Mouse (Mus musculus) intestine, postnatal 0 days (tissue): ENCODE measurements around the gene Brd3. TPM values are rescaled to one million over a fixed set of nuclear protein-coding genes. Genes with fewer than 3 reads are reported as not detected.
"Not testable (repeated sequence)": the region's sequence is repeated elsewhere in the genome, so short reads cannot be mapped to it uniquely, and the experiment has no call there.

Experiments used
- ATAC-seq: fragments of 200-750 bp; cut with Nextera tagmentation; 2 replicates; pipeline ENCODE4 v1.8.0; 2017; ENCODE audit warnings: mild to moderate bottlenecking, moderate TSS enrichment, moderate library complexity
- H3K27ac ChIP-seq: fragments of 300-500 bp; sonication (generic); 2 replicates; pipeline ENCODE4 v1.5.1; 2014; ENCODE audit warnings: mild to moderate bottlenecking, low read depth, low read length, moderate library complexity
- H3K27me3 ChIP-seq: fragments of 300-500 bp; sonication (generic); replicated peaks from 2 replicates; pipeline ENCODE4 v1.6.1; 2014; ENCODE audit warnings: low read length, mixed read lengths; ENCODE audit not compliant: control insufficient read depth, insufficient read depth
- H3K36me3 ChIP-seq: fragments of 300-500 bp; sonication (generic); 2 replicates; pipeline ENCODE4 v1.6.1; 2014; ENCODE audit warnings: mild to moderate bottlenecking, moderate library complexity; ENCODE audit not compliant: control insufficient read depth, insufficient read depth
- H3K4me1 ChIP-seq: fragments of 300-500 bp; sonication (generic); replicated peaks from 2 replicates; pipeline ENCODE4 v1.6.1; 2014; ENCODE audit warnings: antibody characterized with exemption, low read length, mixed read lengths; ENCODE audit not compliant: control insufficient read depth, insufficient read depth
- H3K4me2 ChIP-seq: fragments of 300-500 bp; sonication (generic); replicated peaks from 2 replicates; pipeline ENCODE4 v1.6.1; 2014; ENCODE audit warnings: low read depth, mild to moderate bottlenecking, moderate library complexity
- H3K4me3 ChIP-seq: fragments of 300-500 bp; sonication (generic); 2 replicates; pipeline ENCODE4 v1.5.1; 2014; ENCODE audit warnings: low read depth, low read length
- H3K9ac ChIP-seq: fragments of 300-500 bp; sonication (generic); 2 replicates; pipeline ENCODE4 v1.6.1; 2014; ENCODE audit warnings: mild to moderate bottlenecking, low read depth, low read length
- H3K9me3 ChIP-seq: fragments of 300-500 bp; sonication (generic); 2 replicates; pipeline ENCODE4 v1.6.1; 2016; ENCODE audit warnings: mixed run types; ENCODE audit not compliant: control insufficient read depth
- CTCF ChIP-seq: sonication (generic); IDR thresholded peaks from 2 replicates; pipeline ENCODE4 v1.5.1; 2016; ENCODE audit warnings: low read depth, mild to moderate bottlenecking, control low read depth, antibody characterized with exemption, moderate library complexity
- WGBS: fragments of 180-500 bp; shearing (Covaris S2); extraction: QIAGEN DNeasy Blood & Tissue Kit; methylation state at CpG from one replicate; pipeline ENCODE4 v1.1.7; 2014; 5-methylcytosine and 5-hydroxymethylcytosine counted together
- polyA plus RNA-seq: library from polyadenylated mRNA; unstranded; fragments of >200 nt; fragmentation: Nextera tagmentation; extraction: Ambion mirVana; gene quantifications from 2 replicates; pipeline ENCODE4 v1.2.1, GENCODE M21; 2015

The Brd3 gene
- polyA plus RNA-seq, 1 experiment from 2014 or later = 49.8 TPM

- H3K4me2 ChIP-seq = peak overlapping the region; percentile 95
- ATAC-seq = peak; percentile 45
- peak overlapping the region; percentile 86 for H3K9ac ChIP-seq
- WGBS = under 1% methylated on average over 40 of the region's 40 CpGs
- H3K36me3 ChIP-seq = peaks cover 20% of the 10 kb centered on the region
- H3K27ac ChIP-seq = peak overlapping the region; percentile 82
- peak; percentile 34 for TF ChIP-seq CTCF
- H3K27me3 ChIP-seq = no peaks in the 10 kb centered on the region
- peak overlapping the region; percentile 80 for H3K4me3 ChIP-seq
- no peaks in the 10 kb centered on the region for H3K9me3 ChIP-seq
- no peaks in the 10 kb centered on the region; the same call in 1 of the 2 replicates for H3K4me1 ChIP-seq
These were observed 8.1 kb upstream of the Brd3 start for GRCm38 (mm10) chr2:27515341-27516166.

DNA sequence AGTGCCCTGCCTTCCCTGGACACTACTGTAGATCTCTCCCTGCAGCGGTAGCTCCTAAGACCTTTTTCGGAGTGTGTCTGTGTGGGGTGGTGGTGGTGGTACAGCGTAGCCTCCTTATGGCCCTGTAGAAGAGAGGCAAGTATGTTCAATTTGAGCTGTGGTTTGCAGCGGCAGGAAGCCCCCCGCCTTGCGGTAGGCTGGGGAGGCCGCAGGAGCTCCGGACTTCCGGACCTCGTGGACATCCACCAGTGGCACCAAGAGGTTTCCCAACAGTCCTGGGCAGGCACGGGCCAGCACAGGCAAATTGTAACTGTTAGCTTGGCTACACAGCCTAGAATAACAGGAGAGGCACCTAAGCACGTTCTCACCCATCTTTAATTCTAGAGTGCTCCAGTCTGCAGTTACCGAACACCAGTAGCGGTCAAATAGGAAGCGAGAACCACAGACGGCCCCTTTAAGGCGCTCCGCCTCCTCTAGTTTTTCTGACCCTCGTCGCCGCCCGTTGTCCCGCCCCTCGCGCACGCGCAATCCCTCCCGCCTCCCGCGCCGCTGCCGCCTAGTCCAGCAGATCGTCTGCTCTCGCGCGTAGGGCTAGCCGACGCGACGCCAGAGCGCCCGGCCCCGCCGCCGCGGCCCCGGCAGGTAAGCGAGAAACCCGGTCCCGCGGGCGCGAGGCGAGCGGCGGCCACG, 7.3 kb upstream of the Brd3 start, which contains the start of gene Wdr5:
TSS of gene Wdr5 (plus strand) at position 519 of the 690 bp plus-strand sequence.
- Histone ChIP-seq H3K4me3 (peak within 1 kb of the TSS; percentile 80), H3K9me3 (no peaks in the 10 kb centered on the region), H3K27me3 (no peaks in the 10 kb centered on the region), H3K36me3 (peaks cover 12% of the 10 kb centered on the region), H3K9ac (peak within 1 kb of the TSS; percentile 86), H3K27ac (peak within 1 kb of the TSS; percentile 82), H3K4me2 (peak within 1 kb of the TSS; percentile 95), H3K4me1 (no peaks in the 10 kb centered on the region; the same call in 1 of the 2 replicates)
- peak; percentile 80 for TF ChIP-seq CTCF
- WGBS = under 1% methylated on average over 57 of the region's 57 CpGs
- peak; percentile 84 for ATAC-seq

DNA sequence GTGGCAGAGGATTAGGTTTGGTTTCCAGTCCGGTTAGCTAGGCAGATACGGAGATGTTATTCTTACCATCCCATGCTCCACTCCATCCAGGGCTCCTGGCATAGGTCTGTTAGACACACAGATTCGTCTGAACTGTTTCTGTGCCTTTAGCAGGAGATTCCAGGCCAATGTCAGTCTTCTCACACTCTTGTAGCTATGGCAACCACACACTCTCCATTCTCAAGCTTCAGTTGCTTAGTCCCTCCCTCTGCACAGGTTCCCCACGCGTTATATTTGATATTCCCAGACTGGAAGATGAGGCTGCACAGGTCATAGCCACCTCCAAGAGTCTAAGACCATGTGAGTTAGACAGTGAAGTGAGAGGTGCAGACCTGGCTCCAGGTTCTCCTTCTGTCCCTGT, 6.4 kb upstream of the Brd3 start:
- peak overlapping the region; percentile 80; the same call in 1 of the 2 replicates for H3K4me3 ChIP-seq
- WGBS = 65% methylated on average over 5 of the region's 5 CpGs
- H3K9ac ChIP-seq = 0 out of 2 replicates have a peak overlapping the region, but pooled peaks have one; percentile 86
- no peaks in the 10 kb centered on the region; the same call in 1 of the 2 replicates for H3K4me1 ChIP-seq
- TF ChIP-seq CTCF = no peak
- no peaks in the 10 kb centered on the region for H3K9me3 ChIP-seq
- ATAC-seq = no peak
- H3K36me3 ChIP-seq = peaks cover 3% of the 10 kb centered on the region; the same call in 1 of the 2 replicates
- peak overlapping the region; percentile 95 for H3K4me2 ChIP-seq
- H3K27me3 ChIP-seq = no peaks in the 10 kb centered on the region
- H3K27ac ChIP-seq = no peak overlapping the region

GRCm38 (mm10) chr2:27512909-27513308, 5.4 kb upstream of the Brd3 start:
- Histone ChIP-seq H3K9ac (no peak overlapping the region), H3K36me3 (no peaks in the 10 kb centered on the region), H3K9me3 (no peaks in the 10 kb centered on the region), H3K4me3 (no peak overlapping the region), H3K4me1 (no peaks in the 10 kb centered on the region; the same call in 1 of the 2 replicates), H3K4me2 (no peak overlapping the region), H3K27ac (no peak overlapping the region), H3K27me3 (no peaks in the 10 kb centered on the region)
- ATAC-seq = no peak
- WGBS = 91% methylated on average over 3 of the region's 3 CpGs
- no peak for TF ChIP-seq CTCF

GRCm38 (mm10) chr2:27510706-27511105, 3.2 kb upstream of the Brd3 start:
- ATAC-seq = no peak
- Histone ChIP-seq H3K27ac (no peak overlapping the region), H3K4me1 (no peaks in the 10 kb centered on the region), H3K4me2 (no peak overlapping the region), H3K36me3 (no peaks in the 10 kb centered on the region), H3K9ac (no peak overlapping the region), H3K27me3 (no peaks in the 10 kb centered on the region), H3K4me3 (no peak overlapping the region), H3K9me3 (no peaks in the 10 kb centered on the region)
- WGBS = 92% methylated on average over 7 of the region's 7 CpGs
- no peak for TF ChIP-seq CTCF

- not testable (repeated sequence) for H3K27me3 ChIP-seq, H3K9me3 ChIP-seq, H3K27ac ChIP-seq, H3K9ac ChIP-seq, H3K36me3 ChIP-seq, H3K4me2 ChIP-seq, H3K4me3 ChIP-seq, H3K4me1 ChIP-seq, ATAC-seq
- WGBS = 75% methylated on average over 4 of the region's 4 CpGs
These were observed 804 bp downstream of the Brd3 start for GRCm38 (mm10) chr2:27506658-27507057.
